Mouse (Mus musculus): ENCODE results near the gene Gpr62. TPM values are rescaled to one million over a fixed set of nuclear protein-coding genes. Genes with fewer than 3 reads are reported as not detected.
A peak's percentile ranks its signal among the peaks of the same experiment; 100 is the strongest.

The Gpr62 gene
- polyA plus RNA-seq, 1 experiment from 2014 or later, result 0.42 TPM

- ATAC-seq (ENCODE audit: insufficient read depth, low FRiP score, low read depth), result no peak
- WGBS, result 87% methylated on average over 16 of the region's 16 CpGs
- no peak overlapping the region for H3K4me3 ChIP-seq (replicated peaks)
- H3K36me3 ChIP-seq, result no peaks in the 10 kb centered on the region
- H3K27ac ChIP-seq, result no peak overlapping the region
- no peaks in the 10 kb centered on the region for H3K9me3 ChIP-seq
- H3K9ac ChIP-seq, result no peak overlapping the region
- no peak overlapping the region for H3K4me2 ChIP-seq
- H3K4me1 ChIP-seq, result peaks cover 47% of the 10 kb centered on the region
- H3K27me3 ChIP-seq (replicated peaks), result no peaks in the 10 kb centered on the region
Measured at GRCm38 (mm10) chr9:106473081-106473752, 7.5 kb upstream of the Gpr62 start.

GRCm38 (mm10) chr9:106472321-106472720 is 6.6 kb upstream of the Gpr62 start:
- no peak overlapping the region for H3K4me3 ChIP-seq (replicated peaks)
- no peaks in the 10 kb centered on the region for H3K9me3 ChIP-seq
- H3K27me3 ChIP-seq (replicated peaks), result no peaks in the 10 kb centered on the region
- 63% methylated on average over 4 of the region's 4 CpGs for WGBS
- H3K4me2 ChIP-seq, result no peak overlapping the region
- H3K36me3 ChIP-seq, result no peaks in the 10 kb centered on the region
- H3K27ac ChIP-seq, result peak overlapping the region; percentile 1; the same call in 1 of the 2 replicates
- peaks cover 41% of the 10 kb centered on the region for H3K4me1 ChIP-seq
- ATAC-seq (ENCODE audit: insufficient read depth, low FRiP score, low read depth), result no peak
- H3K9ac ChIP-seq, result no peak overlapping the region

GRCm38 (mm10) chr9:106471892-106472291 is 6.2 kb upstream of the Gpr62 start:
- no peak for ATAC-seq (ENCODE audit: insufficient read depth, low FRiP score, low read depth)
- Histone ChIP-seq H3K4me2 (peak overlapping the region; percentile 42), H3K36me3 (no peaks in the 10 kb centered on the region), H3K27me3 (replicated peaks) (no peaks in the 10 kb centered on the region), H3K4me1 (peaks cover 41% of the 10 kb centered on the region), H3K9ac (no peak overlapping the region), H3K4me3 (replicated peaks) (no peak overlapping the region), H3K27ac (no peak overlapping the region), H3K9me3 (no peaks in the 10 kb centered on the region)
- WGBS, result 14% methylated on average over 5 of the region's 5 CpGs

GRCm38 (mm10) chr9:106470991-106471750 is 5.4 kb upstream of the Gpr62 start:
- Histone ChIP-seq H3K4me2 (peak overlapping the region; percentile 42), H3K27ac (no peak overlapping the region), H3K4me1 (peaks cover 36% of the 10 kb centered on the region), H3K27me3 (replicated peaks) (no peaks in the 10 kb centered on the region), H3K4me3 (replicated peaks) (no peak overlapping the region), H3K9me3 (no peaks in the 10 kb centered on the region), H3K9ac (no peak overlapping the region), H3K36me3 (no peaks in the 10 kb centered on the region)
- ATAC-seq (ENCODE audit: insufficient read depth, low FRiP score, low read depth), result no peak
- 67% methylated on average over 14 of the region's 14 CpGs for WGBS

GRCm38 (mm10) chr9:106469776-106470175 is 4.0 kb upstream of the Gpr62 start:
- Histone ChIP-seq H3K4me1 (peaks cover 27% of the 10 kb centered on the region), H3K27ac (0 out of 2 replicates have a peak overlapping the region, but pooled peaks have one; percentile 8), H3K9me3 (no peaks in the 10 kb centered on the region), H3K4me2 (no peak overlapping the region), H3K27me3 (replicated peaks) (0 out of 2 replicates have a peak, but pooled peaks cover 5% of the 10 kb centered on the region), H3K9ac (no peak overlapping the region), H3K36me3 (no peaks in the 10 kb centered on the region), H3K4me3 (replicated peaks) (no peak overlapping the region)
- ATAC-seq (ENCODE audit: insufficient read depth, low FRiP score, low read depth), result no peak
- 58% methylated on average over 9 of the region's 9 CpGs for WGBS

- H3K4me1 ChIP-seq, result peaks cover 27% of the 10 kb centered on the region
- no peak overlapping the region for H3K4me3 ChIP-seq (replicated peaks)
- H3K36me3 ChIP-seq, result no peaks in the 10 kb centered on the region
- no peaks in the 10 kb centered on the region for H3K9me3 ChIP-seq
- no peak for ATAC-seq (ENCODE audit: insufficient read depth, low FRiP score, low read depth)
- no peak overlapping the region for H3K4me2 ChIP-seq
- 62% methylated on average over 6 of the region's 6 CpGs for WGBS
- H3K27me3 ChIP-seq (replicated peaks), result peaks cover 6% of the 10 kb centered on the region; the same call in 1 of the 2 replicates
- H3K9ac ChIP-seq, result no peak overlapping the region
- no peak overlapping the region for H3K27ac ChIP-seq
Measured at GRCm38 (mm10) chr9:106469317-106469716, 3.6 kb upstream of the Gpr62 start.

GRCm38 (mm10) chr9:106467746-106468145 is 2.0 kb upstream of the Gpr62 start:
- WGBS, result 90% methylated on average over 7 of the region's 7 CpGs
- H3K4me2 ChIP-seq, result no peak overlapping the region
- H3K36me3 ChIP-seq, result peaks cover 5% of the 10 kb centered on the region
- H3K9me3 ChIP-seq, result no peaks in the 10 kb centered on the region
- ATAC-seq (ENCODE audit: insufficient read depth, low FRiP score, low read depth), result no peak
- peaks cover 17% of the 10 kb centered on the region for H3K4me1 ChIP-seq
- H3K27ac ChIP-seq, result no peak overlapping the region
- H3K27me3 ChIP-seq (replicated peaks), result peaks cover 11% of the 10 kb centered on the region; the same call in 1 of the 2 replicates
- no peak overlapping the region for H3K4me3 ChIP-seq (replicated peaks)
- H3K9ac ChIP-seq, result no peak overlapping the region

GRCm38 (mm10) chr9:106466721-106467120 is 983 bp upstream of the Gpr62 start:
- Histone ChIP-seq H3K27me3 (replicated peaks) (peaks cover 11% of the 10 kb centered on the region; the same call in 1 of the 2 replicates), H3K27ac (no peak overlapping the region), H3K4me2 (no peak overlapping the region), H3K9me3 (no peaks in the 10 kb centered on the region), H3K36me3 (peaks cover 9% of the 10 kb centered on the region), H3K4me3 (replicated peaks) (no peak overlapping the region), H3K4me1 (peaks cover 13% of the 10 kb centered on the region), H3K9ac (no peak overlapping the region)
- ATAC-seq (ENCODE audit: insufficient read depth, low FRiP score, low read depth), result no peak
- 84% methylated on average over 6 of the region's 6 CpGs for WGBS

- Histone ChIP-seq H3K4me2 (peak overlapping the region; percentile 99), H3K27ac (no peak overlapping the region), H3K4me1 (peaks cover 9% of the 10 kb centered on the region), H3K27me3 (replicated peaks) (peaks cover 11% of the 10 kb centered on the region; the same call in 1 of the 2 replicates), H3K9ac (peak overlapping the region; percentile 52), H3K9me3 (no peaks in the 10 kb centered on the region), H3K36me3 (peaks cover 9% of the 10 kb centered on the region), H3K4me3 (replicated peaks) (peak overlapping the region; percentile 61)
- ATAC-seq (ENCODE audit: insufficient read depth, low FRiP score, low read depth), result peak; percentile 67
- 3% methylated on average over 94 of the region's 99 CpGs for WGBS
Measured at GRCm38 (mm10) chr9:106464751-106465541, 792 bp downstream of the Gpr62 start.

- no peak overlapping the region for H3K4me2 ChIP-seq
- peaks cover 9% of the 10 kb centered on the region for H3K36me3 ChIP-seq
- H3K9ac ChIP-seq, result no peak overlapping the region
- no peaks in the 10 kb centered on the region for H3K9me3 ChIP-seq
- 86% methylated on average over 21 of the region's 21 CpGs for WGBS
- ATAC-seq (ENCODE audit: insufficient read depth, low FRiP score, low read depth), result no peak
- no peak overlapping the region for H3K27ac ChIP-seq
- H3K4me1 ChIP-seq, result peaks cover 9% of the 10 kb centered on the region
- no peak overlapping the region for H3K4me3 ChIP-seq (replicated peaks)
- H3K27me3 ChIP-seq (replicated peaks), result peaks cover 11% of the 10 kb centered on the region; the same call in 1 of the 2 replicates
Measured at GRCm38 (mm10) chr9:106463122-106464063, 2.3 kb downstream of the Gpr62 start.

- ATAC-seq (ENCODE audit: insufficient read depth, low FRiP score, low read depth), result no peak
- WGBS, result 95% methylated on average over 12 of the region's 12 CpGs
- H3K4me1 ChIP-seq, result peaks cover 13% of the 10 kb centered on the region
- H3K4me3 ChIP-seq (replicated peaks), result no peak overlapping the region
- H3K36me3 ChIP-seq, result peaks cover 9% of the 10 kb centered on the region
- H3K4me2 ChIP-seq, result no peak overlapping the region
- H3K9me3 ChIP-seq, result no peaks in the 10 kb centered on the region
- H3K27ac ChIP-seq, result no peak overlapping the region
- H3K27me3 ChIP-seq (replicated peaks), result peaks cover 11% of the 10 kb centered on the region; the same call in 1 of the 2 replicates
- no peak overlapping the region for H3K9ac ChIP-seq
Measured at GRCm38 (mm10) chr9:106462430-106462800, 3.3 kb downstream of the Gpr62 start.
